Mouse (Mus musculus) kidney, embryonic 14.5 days (tissue): ENCODE measurements around the gene Gm34302. TPM values are rescaled to one million over a fixed set of nuclear protein-coding genes. Genes with fewer than 3 reads are reported as not detected.

Source experiments
- ATAC-seq: fragments of 200-750 bp; cut with Nextera tagmentation; 2 replicates; pipeline ENCODE4 v1.8.0; 2017; ENCODE audit warnings: moderate number of reproducible peaks, mild to moderate bottlenecking, moderate TSS enrichment, moderate library complexity; ENCODE audit not compliant: low FRiP score, low TSS enrichment
- H3K27ac ChIP-seq: fragments of 300-500 bp; sonication (generic); 2 replicates; pipeline ENCODE4 v1.5.1; 2014; ENCODE audit warnings: low read depth, mild to moderate bottlenecking, low read length, moderate library complexity, mixed read lengths
- H3K27me3 ChIP-seq: fragments of 300-500 bp; sonication (generic); 2 replicates; pipeline ENCODE4 v1.6.1; 2014; ENCODE audit warnings: mild to moderate bottlenecking, low read length; ENCODE audit not compliant: control insufficient read depth, insufficient read depth
- H3K36me3 ChIP-seq: fragments of 300-500 bp; sonication (generic); 2 replicates; pipeline ENCODE4 v1.6.1; 2014; ENCODE audit warnings: low read length, mixed read lengths; ENCODE audit not compliant: control insufficient read depth, insufficient read depth
- H3K4me1 ChIP-seq: fragments of 300-500 bp; sonication (generic); 2 replicates; pipeline ENCODE4 v1.6.1; 2014; ENCODE audit warnings: low read length, mixed read lengths; ENCODE audit not compliant: control insufficient read depth, insufficient read depth
- H3K4me2 ChIP-seq: fragments of 300-500 bp; sonication (generic); replicated peaks from 2 replicates; pipeline ENCODE4 v1.6.1; 2014; ENCODE audit warnings: low read depth, mild to moderate bottlenecking, low read length
- H3K4me3 ChIP-seq: fragments of 300-500 bp; sonication (generic); 2 replicates; pipeline ENCODE4 v1.5.1; 2014; ENCODE audit warnings: mild to moderate bottlenecking, low read length
- H3K9ac ChIP-seq: fragments of 300-500 bp; sonication (generic); 2 replicates; pipeline ENCODE4 v1.6.1; 2014; ENCODE audit warnings: low read depth, mild to moderate bottlenecking, low read length, moderate library complexity
- H3K9me3 ChIP-seq: fragments of 300-500 bp; sonication (generic); 2 replicates; pipeline ENCODE4 v1.6.1; 2016; ENCODE audit warnings: low read length; ENCODE audit not compliant: control insufficient read depth
- WGBS: fragments of 180-500 bp; shearing (Covaris S2); extraction: QIAGEN DNeasy Blood & Tissue Kit; methylation state at CpG from one replicate; pipeline ENCODE4 v1.1.7; 2014; 5-methylcytosine and 5-hydroxymethylcytosine counted together
- polyA plus RNA-seq: library from polyadenylated mRNA; unstranded; fragments of >200 nt; fragmentation: Nextera tagmentation; extraction: Ambion mirVana; gene quantifications from 2 replicates; pipeline ENCODE4 v1.2.1, GENCODE M21; 2014

The Gm34302 gene
- polyA plus RNA-seq, 1 experiment from 2014 or later: not detected

DNA sequence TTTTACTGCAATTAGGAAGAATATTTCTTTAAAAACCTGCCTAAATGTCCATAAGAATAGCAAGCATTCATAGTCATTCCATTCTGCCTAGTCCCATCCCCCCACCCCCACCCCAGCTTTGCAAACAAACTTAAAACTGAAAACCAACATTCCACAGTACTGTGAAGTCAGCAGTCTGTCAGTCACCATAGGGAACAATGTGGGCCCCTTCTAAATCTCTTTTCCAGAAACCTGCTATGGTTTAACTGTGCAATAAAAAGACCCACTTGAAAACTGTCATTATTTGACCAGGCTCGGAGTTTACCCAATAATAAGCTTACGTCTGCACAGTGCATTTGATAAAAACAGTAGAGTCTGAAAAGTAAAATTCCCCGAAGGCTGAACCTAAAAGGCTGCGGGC is 9.9 kb upstream of the Gm34302 start:
- H3K4me2 ChIP-seq: no peak overlapping the region
- no peak overlapping the region for H3K4me3 ChIP-seq
- ATAC-seq: peak; percentile 68; the same call in 1 of the 2 replicates
- WGBS: 61% methylated on average over 4 of the region's 4 CpGs
- no peaks in the 10 kb centered on the region for H3K27me3 ChIP-seq
- no peak overlapping the region; the same call in 1 of the 2 replicates for H3K27ac ChIP-seq
- H3K4me1 ChIP-seq: no peaks in the 10 kb centered on the region
- no peak overlapping the region for H3K9ac ChIP-seq
- no peaks in the 10 kb centered on the region for H3K9me3 ChIP-seq
- no peaks in the 10 kb centered on the region for H3K36me3 ChIP-seq

DNA sequence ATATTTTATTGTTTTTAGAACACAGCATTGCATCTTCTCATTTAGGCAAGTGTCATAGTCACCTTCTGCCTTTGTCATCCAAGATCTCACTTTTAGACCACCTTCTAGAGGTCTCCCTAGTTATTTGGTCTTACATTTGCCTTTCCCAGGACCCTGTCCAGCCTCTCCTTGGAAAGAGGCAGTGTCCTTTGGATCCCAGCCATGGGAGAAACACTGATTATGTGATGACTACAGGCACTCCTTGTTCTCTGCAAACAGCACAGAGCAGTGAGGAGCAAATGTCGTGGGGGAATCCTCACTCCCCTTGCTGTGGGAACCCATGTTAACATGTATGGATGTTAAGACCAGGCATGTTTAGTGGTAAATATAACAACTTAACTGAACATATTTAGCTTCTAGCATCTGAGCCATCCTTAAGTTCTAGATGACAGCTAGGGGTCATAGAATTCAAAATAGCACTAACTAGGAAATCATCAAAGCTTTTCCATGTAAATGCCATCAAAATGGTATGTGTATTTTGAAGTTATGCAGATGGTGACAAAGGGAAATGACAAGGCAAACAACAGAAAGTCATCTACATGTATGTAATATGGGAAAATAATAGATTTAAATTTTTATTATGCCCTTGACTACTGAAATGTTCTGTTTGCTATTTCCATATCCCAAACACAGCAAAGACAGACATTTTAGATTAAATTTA is 43.1 kb downstream of the Gm34302 start:
- no peak overlapping the region for H3K9ac ChIP-seq
- H3K36me3 ChIP-seq: no peaks in the 10 kb centered on the region
- ATAC-seq: no peak
- WGBS: 78% methylated on average over 1 of the region's 1 CpGs
- H3K27me3 ChIP-seq: no peaks in the 10 kb centered on the region
- H3K4me3 ChIP-seq: no peak overlapping the region
- H3K27ac ChIP-seq: no peak overlapping the region; the same call in 1 of the 2 replicates
- H3K4me2 ChIP-seq: no peak overlapping the region
- no peaks in the 10 kb centered on the region for H3K9me3 ChIP-seq
- H3K4me1 ChIP-seq: no peaks in the 10 kb centered on the region

DNA sequence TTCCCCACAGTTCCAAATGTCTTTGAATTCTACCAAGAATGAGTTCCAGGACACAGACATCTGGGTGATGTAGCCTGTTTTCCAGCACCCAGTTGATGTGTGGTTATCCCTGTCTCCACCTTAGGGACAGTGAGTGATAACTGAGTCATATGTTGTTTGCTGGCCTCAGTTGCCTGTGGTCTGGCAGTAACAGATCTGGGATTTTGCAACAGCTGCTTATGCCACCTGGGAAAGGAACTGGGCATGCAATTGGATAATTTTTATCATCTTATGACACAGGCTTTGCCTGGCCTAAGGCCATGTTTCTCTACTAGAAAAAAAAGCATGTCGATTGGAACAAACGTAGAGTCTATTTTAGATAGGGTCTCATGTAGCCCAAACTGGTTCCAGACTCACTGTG is 43.9 kb downstream of the Gm34302 start:
- no peak overlapping the region for H3K4me3 ChIP-seq
- 89% methylated on average over 2 of the region's 2 CpGs for WGBS
- H3K27ac ChIP-seq: no peak overlapping the region
- no peaks in the 10 kb centered on the region for H3K9me3 ChIP-seq
- H3K4me2 ChIP-seq: no peak overlapping the region
- no peak for ATAC-seq
- no peak overlapping the region for H3K9ac ChIP-seq
- no peaks in the 10 kb centered on the region for H3K4me1 ChIP-seq
- no peaks in the 10 kb centered on the region for H3K36me3 ChIP-seq
- no peaks in the 10 kb centered on the region for H3K27me3 ChIP-seq

- Histone ChIP-seq H3K4me2 (no peak overlapping the region), H3K9ac (no peak overlapping the region), H3K27ac (no peak overlapping the region), H3K4me3 (no peak overlapping the region), H3K36me3 (no peaks in the 10 kb centered on the region), H3K27me3 (no peaks in the 10 kb centered on the region), H3K4me1 (no peaks in the 10 kb centered on the region), H3K9me3 (no peaks in the 10 kb centered on the region)
- ATAC-seq: 0 out of 2 replicates have a peak, but pooled peaks have one; percentile 62
- 77% methylated on average over 3 of the region's 3 CpGs for WGBS
Observed at GRCm38 (mm10) chr3:63438898-63439297, 44.8 kb downstream of the Gm34302 start.

Other genes with a start within 250 kb of the Gm34302 start
- 18.2 and 35.7 TPM in 2 replicates for gene Mme, start 242.3 kb downstream of the Gm34302 start, polyA plus RNA-seq